Mouse (Mus musculus) urinary bladder, postnatal 25 days (tissue): ENCODE measurements around the gene Nyx.
"Not testable (repeated sequence)": the region's sequence is repeated elsewhere in the genome, so short reads cannot be mapped to it uniquely, and the experiment has no call there.

ENCODE experiments used
- DNase-seq: peaks from one replicate; pipeline ENCODE4 v3.0.0; 2022; ENCODE audit warnings: low spot score

The Nyx gene

GRCm38 (mm10) chrX:13465810-13466209, at the start of gene Nyx:
Gene Nyx (plus strand): TSS chrX:13466110.
- DNase-seq, result no peak

- no peak for DNase-seq
Measured at GRCm38 (mm10) chrX:13422047-13422446, 43.9 kb upstream of the Nyx start.

GRCm38 (mm10) chrX:13431421-13431820, 34.5 kb upstream of the Nyx start:
- DNase-seq, result no peak

- DNase-seq, result not testable (repeated sequence)
Measured at GRCm38 (mm10) chrX:13436042-13436441, 29.9 kb upstream of the Nyx start.

GRCm38 (mm10) chrX:13456544-13456943, 9.4 kb upstream of the Nyx start:
- DNase-seq, result not testable (repeated sequence)

GRCm38 (mm10) chrX:13458766-13459165, 7.1 kb upstream of the Nyx start:
- DNase-seq, result no peak

- peak; percentile 81 for DNase-seq
Measured at GRCm38 (mm10) chrX:13461266-13462261, 4.3 kb upstream of the Nyx start.

GRCm38 (mm10) chrX:13462982-13463517, 2.9 kb upstream of the Nyx start:
- no peak for DNase-seq

- no peak for DNase-seq
Measured at GRCm38 (mm10) chrX:13466681-13467080, 771 bp downstream of the Nyx start.

- no peak for DNase-seq
Measured at GRCm38 (mm10) chrX:13467121-13467571, 1.2 kb downstream of the Nyx start.

- no peak for DNase-seq
Measured at GRCm38 (mm10) chrX:13469160-13470116, 3.5 kb downstream of the Nyx start.

GRCm38 (mm10) chrX:13471925-13472324, 6.0 kb downstream of the Nyx start:
- no peak for DNase-seq

GRCm38 (mm10) chrX:13472751-13473225, 6.9 kb downstream of the Nyx start:
- no peak for DNase-seq

- no peak for DNase-seq
Measured at GRCm38 (mm10) chrX:13475382-13475781, 9.5 kb downstream of the Nyx start.

GRCm38 (mm10) chrX:13477596-13477995, 11.7 kb downstream of the Nyx start:
- no peak for DNase-seq

GRCm38 (mm10) chrX:13478298-13478697, 12.4 kb downstream of the Nyx start:
- no peak for DNase-seq

- no peak for DNase-seq
Measured at GRCm38 (mm10) chrX:13479570-13479969, 13.7 kb downstream of the Nyx start.

GRCm38 (mm10) chrX:13482576-13482975, 16.7 kb downstream of the Nyx start:
- no peak for DNase-seq

GRCm38 (mm10) chrX:13484447-13484846, 18.5 kb downstream of the Nyx start:
- no peak for DNase-seq

- no peak for DNase-seq
Measured at GRCm38 (mm10) chrX:13489001-13489400, 23.1 kb downstream of the Nyx start.

GRCm38 (mm10) chrX:13489761-13490160, 23.9 kb downstream of the Nyx start:
- DNase-seq, result no peak

- DNase-seq, result no peak
Measured at GRCm38 (mm10) chrX:13490941-13491340, 25.0 kb downstream of the Nyx start.
